Mouse (Mus musculus): ENCODE measurements around the gene Scarf1. TPM values are rescaled to one million over a fixed set of nuclear protein-coding genes. Genes with fewer than 3 reads are reported as not detected.
"Not testable (repeated sequence)": the region's sequence is repeated elsewhere in the genome, so short reads cannot be mapped to it uniquely, and the experiment has no call there.

Scarf1 gene
- polyA plus RNA-seq, 1 experiment from 2014 or later, result 15.2 TPM

DNA sequence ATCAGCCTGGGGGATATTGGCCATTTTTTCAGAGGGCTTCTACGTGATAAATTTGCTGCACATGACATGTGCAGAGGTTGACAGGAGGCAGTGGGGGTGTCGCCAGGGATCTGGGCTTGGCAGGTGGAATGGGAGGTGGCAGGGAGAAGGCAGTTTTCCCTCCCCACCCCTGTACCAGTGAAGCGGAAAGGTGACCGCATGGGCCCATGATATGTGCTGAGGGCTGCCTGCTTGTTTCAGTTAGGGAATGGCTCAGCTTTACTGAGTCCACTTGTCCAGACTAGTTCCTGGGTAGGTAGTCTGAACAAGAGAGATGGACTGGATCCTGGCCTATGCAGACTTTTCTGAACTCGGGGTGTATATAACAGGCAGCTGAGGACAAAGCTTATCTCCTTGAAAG, 38.0 kb downstream of the Scarf1 start:
- Histone ChIP-seq H3K36me3 (ENCODE audit: insufficient read depth) (no peaks in the 10 kb centered on the region), H3K27me3 (ENCODE audit: insufficient read depth, low read length) (no peaks in the 10 kb centered on the region), H3K9me3 (ENCODE audit: low read depth, low read length) (no peaks in the 10 kb centered on the region), H3K4me3 (ENCODE audit: low read depth, low read length) (no peak overlapping the region), H3K4me2 (no peak overlapping the region), H3K4me1 (ENCODE audit: insufficient read depth) (peaks cover 21% of the 10 kb centered on the region; the same call in 1 of the 2 replicates), H3K27ac (ENCODE audit: low read depth) (no peak overlapping the region; the same call in 1 of the 2 replicates), H3K9ac (no peak overlapping the region)
- 88% methylated on average over 5 of the region's 5 CpGs for WGBS
- TF ChIP-seq CTCF (IDR thresholded peaks at IDR 0.05; ENCODE audit: low read depth), result no peak
- no peak for DNase-seq
- no peak for ATAC-seq (ENCODE audit: insufficient read depth)

DNA sequence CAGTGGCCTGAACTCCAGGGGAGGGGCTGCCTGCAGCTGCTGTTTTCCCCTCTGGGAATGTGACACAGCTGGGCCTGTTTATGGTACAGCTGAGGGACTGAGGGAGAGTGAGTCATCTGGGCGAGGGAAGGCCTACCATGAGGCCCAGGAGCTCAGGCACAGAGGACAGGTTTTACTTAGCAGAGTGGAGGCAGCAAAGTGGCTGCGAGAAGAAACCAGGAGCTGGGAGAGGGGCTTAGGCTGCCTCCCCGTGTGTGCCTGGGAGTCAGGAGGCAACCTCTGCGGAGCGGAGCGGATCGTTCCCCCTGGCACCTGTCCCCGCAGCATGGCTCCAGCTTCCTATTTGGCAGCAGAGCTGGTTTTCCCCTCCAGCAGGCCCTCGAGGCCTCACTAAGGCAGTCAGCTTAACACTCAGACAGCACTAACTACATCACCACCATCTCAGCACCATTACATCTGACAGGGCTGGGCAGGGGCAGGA, 38.7 kb downstream of the Scarf1 start:
- no peaks in the 10 kb centered on the region for H3K27me3 ChIP-seq (ENCODE audit: insufficient read depth, low read length)
- peaks cover 21% of the 10 kb centered on the region; the same call in 1 of the 2 replicates for H3K4me1 ChIP-seq (ENCODE audit: insufficient read depth)
- peak overlapping the region; percentile 35 for H3K9ac ChIP-seq
- peak overlapping the region; percentile 71 for H3K27ac ChIP-seq (ENCODE audit: low read depth)
- TF ChIP-seq CTCF (IDR thresholded peaks at IDR 0.05; ENCODE audit: low read depth), result no peak
- ATAC-seq (ENCODE audit: insufficient read depth), result peak; percentile 21; the same call in 1 of the 2 replicates
- peak; percentile 42 for DNase-seq
- H3K9me3 ChIP-seq (ENCODE audit: low read depth, low read length), result no peaks in the 10 kb centered on the region
- no peaks in the 10 kb centered on the region for H3K36me3 ChIP-seq (ENCODE audit: insufficient read depth)
- WGBS, result 60% methylated on average over 9 of the region's 9 CpGs
- H3K4me3 ChIP-seq (ENCODE audit: low read depth, low read length), result no peak overlapping the region
- no peak overlapping the region for H3K4me2 ChIP-seq

GRCm38 (mm10) chr11:75552906-75553482, 39.7 kb downstream of the Scarf1 start:
- Histone ChIP-seq H3K4me1 (ENCODE audit: insufficient read depth) (peaks cover 21% of the 10 kb centered on the region; the same call in 1 of the 2 replicates), H3K4me2 (no peak overlapping the region), H3K9me3 (ENCODE audit: low read depth, low read length) (no peaks in the 10 kb centered on the region), H3K36me3 (ENCODE audit: insufficient read depth) (no peaks in the 10 kb centered on the region), H3K27ac (ENCODE audit: low read depth) (peak overlapping the region; percentile 71; the same call in 1 of the 2 replicates), H3K4me3 (ENCODE audit: low read depth, low read length) (no peak overlapping the region), H3K9ac (no peak overlapping the region), H3K27me3 (ENCODE audit: insufficient read depth, low read length) (no peaks in the 10 kb centered on the region)
- ATAC-seq (ENCODE audit: insufficient read depth), result no peak
- no peak for DNase-seq
- 50% methylated on average over 7 of the region's 7 CpGs for WGBS
- no peak for TF ChIP-seq CTCF (IDR thresholded peaks at IDR 0.05; ENCODE audit: low read depth)

DNA sequence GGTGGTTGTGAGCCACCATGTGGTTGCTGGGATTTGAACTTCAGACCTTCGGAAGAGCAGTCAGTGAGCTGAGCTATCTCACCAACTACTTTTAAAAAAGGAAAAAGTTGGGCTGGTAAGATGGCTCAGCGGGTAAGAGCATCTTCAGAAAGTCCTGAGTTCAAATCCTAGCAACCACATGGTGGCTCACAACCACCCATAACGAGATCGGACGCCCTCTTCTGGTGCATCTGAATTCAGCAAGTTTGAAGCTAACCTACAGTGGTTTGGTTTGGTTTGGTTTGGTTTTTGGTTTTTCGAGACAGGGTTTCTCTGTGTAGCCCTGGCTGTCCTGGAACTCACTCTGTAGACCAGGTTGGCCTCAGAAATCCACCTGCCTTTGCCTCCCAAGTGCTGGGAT, 42.7 kb downstream of the Scarf1 start:
- not testable (repeated sequence) for H3K4me3 ChIP-seq (ENCODE audit: low read depth, low read length); H3K36me3 ChIP-seq (ENCODE audit: insufficient read depth); DNase-seq; H3K27ac ChIP-seq (ENCODE audit: low read depth); H3K4me2 ChIP-seq; H3K27me3 ChIP-seq (ENCODE audit: insufficient read depth, low read length); H3K9ac ChIP-seq; H3K9me3 ChIP-seq (ENCODE audit: low read depth, low read length); ATAC-seq (ENCODE audit: insufficient read depth)
- peaks cover 10% of the 10 kb centered on the region; the same call in 1 of the 2 replicates for H3K4me1 ChIP-seq (ENCODE audit: insufficient read depth)
- WGBS, result 90% methylated on average over 6 of the region's 6 CpGs

DNA sequence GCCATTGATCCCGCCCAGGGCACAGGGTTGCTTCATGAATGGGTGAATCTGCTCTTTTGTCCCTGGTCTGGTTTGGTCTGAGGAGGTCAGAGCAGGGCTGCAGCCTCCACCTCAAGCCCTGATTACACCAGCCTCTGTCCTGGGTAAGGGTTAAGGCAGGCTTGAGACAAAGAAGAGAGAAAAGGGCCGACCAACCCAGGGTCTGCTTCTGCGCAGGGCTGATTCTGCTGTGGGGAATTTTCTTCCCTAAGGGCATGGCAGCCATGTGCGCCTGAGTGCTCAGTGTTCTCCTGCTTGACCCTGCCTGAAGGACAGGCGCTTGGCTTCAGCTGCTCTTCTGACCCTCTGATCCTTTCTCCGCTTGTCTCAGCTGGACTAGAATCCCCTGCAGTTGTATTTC, 43.8 kb downstream of the Scarf1 start:
- H3K9ac ChIP-seq, result no peak overlapping the region
- 85% methylated on average over 6 of the region's 6 CpGs for WGBS
- no peaks in the 10 kb centered on the region for H3K9me3 ChIP-seq (ENCODE audit: low read depth, low read length)
- no peak overlapping the region for H3K4me2 ChIP-seq
- no peaks in the 10 kb centered on the region for H3K27me3 ChIP-seq (ENCODE audit: insufficient read depth, low read length)
- no peak overlapping the region for H3K4me3 ChIP-seq (ENCODE audit: low read depth, low read length)
- H3K4me1 ChIP-seq (ENCODE audit: insufficient read depth), result peaks cover 4% of the 10 kb centered on the region; the same call in 1 of the 2 replicates
- no peak overlapping the region for H3K27ac ChIP-seq (ENCODE audit: low read depth)
- DNase-seq (no peak), ATAC-seq (ENCODE audit: insufficient read depth) (no peak)
- no peaks in the 10 kb centered on the region for H3K36me3 ChIP-seq (ENCODE audit: insufficient read depth)
- TF ChIP-seq CTCF (IDR thresholded peaks at IDR 0.05; ENCODE audit: low read depth), result no peak

GRCm38 (mm10) chr11:75558101-75558500, 44.8 kb downstream of the Scarf1 start:
- H3K4me2 ChIP-seq, result no peak overlapping the region
- H3K36me3 ChIP-seq (ENCODE audit: insufficient read depth), result no peaks in the 10 kb centered on the region
- 87% methylated on average over 1 of the region's 1 CpGs for WGBS
- H3K27me3 ChIP-seq (ENCODE audit: insufficient read depth, low read length), result no peaks in the 10 kb centered on the region
- no peaks in the 10 kb centered on the region for H3K4me1 ChIP-seq (ENCODE audit: insufficient read depth)
- TF ChIP-seq CTCF (IDR thresholded peaks at IDR 0.05; ENCODE audit: low read depth), result peak; percentile 40
- no peak overlapping the region for H3K4me3 ChIP-seq (ENCODE audit: low read depth, low read length)
- no peak overlapping the region for H3K27ac ChIP-seq (ENCODE audit: low read depth)
- H3K9ac ChIP-seq, result no peak overlapping the region
- DNase-seq (no peak), ATAC-seq (ENCODE audit: insufficient read depth) (no peak)
- H3K9me3 ChIP-seq (ENCODE audit: low read depth, low read length), result no peaks in the 10 kb centered on the region

GRCm38 (mm10) chr11:75559870-75560504, 46.6 kb downstream of the Scarf1 start:
- WGBS, result 79% methylated on average over 8 of the region's 8 CpGs
- ATAC-seq (ENCODE audit: insufficient read depth) (no peak), DNase-seq (no peak)
- Histone ChIP-seq H3K27me3 (ENCODE audit: insufficient read depth, low read length) (no peaks in the 10 kb centered on the region), H3K4me1 (ENCODE audit: insufficient read depth) (0 out of 2 replicates have a peak, but pooled peaks cover 5% of the 10 kb centered on the region), H3K4me3 (ENCODE audit: low read depth, low read length) (no peak overlapping the region), H3K9ac (no peak overlapping the region), H3K27ac (ENCODE audit: low read depth) (no peak overlapping the region), H3K4me2 (no peak overlapping the region), H3K9me3 (ENCODE audit: low read depth, low read length) (no peaks in the 10 kb centered on the region), H3K36me3 (ENCODE audit: insufficient read depth) (no peaks in the 10 kb centered on the region)
- TF ChIP-seq CTCF (IDR thresholded peaks at IDR 0.05; ENCODE audit: low read depth), result no peak
